Mouse (Mus musculus): ENCODE measurements around the gene Atp2b1. TPM values are rescaled to one million over a fixed set of nuclear protein-coding genes. Genes with fewer than 3 reads are reported as not detected.

Gene Atp2b1
- polyA plus RNA-seq, 1 experiment, result 9.3 TPM

- H3K36me3 ChIP-seq (ENCODE audit: control insufficient read depth, insufficient read depth, low read length), result no peaks in the 10 kb centered on the region
- WGBS, result 35% methylated on average over 2 of the region's 2 CpGs
- TF ChIP-seq CTCF (IDR thresholded peaks at IDR 0.05; ENCODE audit: extremely low read depth, insufficient read depth, insufficient read length, insufficient replicate concordance) (no peak), POLR2A (IDR thresholded peaks at IDR 0.05; ENCODE audit: low read depth, low read length) (no peak)
- DNase-seq (ENCODE audit: low read depth in 1 of 2, low spot score in 2 of 2), result no peak
- H3K27me3 ChIP-seq (ENCODE audit: control insufficient read depth, insufficient read depth, low read length), result no peaks in the 10 kb centered on the region
- peaks cover 25% of the 10 kb centered on the region for H3K4me1 ChIP-seq (ENCODE audit: control insufficient read depth, insufficient read depth, insufficient read length)
- no peak overlapping the region for H3K27ac ChIP-seq (ENCODE audit: insufficient read depth, low read length)
- no peak overlapping the region for H3K4me3 ChIP-seq (ENCODE audit: extremely low read depth, insufficient read depth, insufficient read length)
Observed at GRCm38 (mm10) chr10:98947206-98947605, 33.0 kb downstream of the Atp2b1 start.

- no peak for DNase-seq (ENCODE audit: low read depth in 1 of 2, low spot score in 2 of 2)
- Histone ChIP-seq H3K27ac (ENCODE audit: insufficient read depth, low read length) (no peak overlapping the region), H3K4me3 (ENCODE audit: extremely low read depth, insufficient read depth, insufficient read length) (no peak overlapping the region), H3K27me3 (ENCODE audit: control insufficient read depth, insufficient read depth, low read length) (no peaks in the 10 kb centered on the region), H3K4me1 (ENCODE audit: control insufficient read depth, insufficient read depth, insufficient read length) (peaks cover 25% of the 10 kb centered on the region), H3K36me3 (ENCODE audit: control insufficient read depth, insufficient read depth, low read length) (no peaks in the 10 kb centered on the region)
- WGBS, result 88% methylated on average over 5 of the region's 5 CpGs
- no peak for TF ChIP-seq POLR2A (IDR thresholded peaks at IDR 0.05; ENCODE audit: low read depth, low read length)
- no peak for TF ChIP-seq CTCF (IDR thresholded peaks at IDR 0.05; ENCODE audit: extremely low read depth, insufficient read depth, insufficient read length, insufficient replicate concordance)
Observed at GRCm38 (mm10) chr10:98948096-98948495, 33.9 kb downstream of the Atp2b1 start.

- H3K27ac ChIP-seq (ENCODE audit: insufficient read depth, low read length), result no peak overlapping the region
- DNase-seq (ENCODE audit: low read depth in 1 of 2, low spot score in 2 of 2), result no peak
- TF ChIP-seq POLR2A (IDR thresholded peaks at IDR 0.05; ENCODE audit: low read depth, low read length) (no peak), CTCF (IDR thresholded peaks at IDR 0.05; ENCODE audit: extremely low read depth, insufficient read depth, insufficient read length, insufficient replicate concordance) (no peak)
- no peak overlapping the region for H3K4me3 ChIP-seq (ENCODE audit: extremely low read depth, insufficient read depth, insufficient read length)
- peaks cover 29% of the 10 kb centered on the region for H3K4me1 ChIP-seq (ENCODE audit: control insufficient read depth, insufficient read depth, insufficient read length)
- H3K27me3 ChIP-seq (ENCODE audit: control insufficient read depth, insufficient read depth, low read length), result no peaks in the 10 kb centered on the region
- no peaks in the 10 kb centered on the region for H3K36me3 ChIP-seq (ENCODE audit: control insufficient read depth, insufficient read depth, low read length)
- 35% methylated on average over 1 of the region's 1 CpGs for WGBS
Observed at GRCm38 (mm10) chr10:98949750-98950149, 35.5 kb downstream of the Atp2b1 start.

- H3K27ac ChIP-seq (ENCODE audit: insufficient read depth, low read length), result no peak overlapping the region; the same call in 1 of the 2 replicates
- no peak for DNase-seq (ENCODE audit: low read depth in 1 of 2, low spot score in 2 of 2)
- WGBS, result 69% methylated on average over 17 of the region's 17 CpGs
- TF ChIP-seq POLR2A (IDR thresholded peaks at IDR 0.05; ENCODE audit: low read depth, low read length) (no peak), CTCF (IDR thresholded peaks at IDR 0.05; ENCODE audit: extremely low read depth, insufficient read depth, insufficient read length, insufficient replicate concordance) (no peak)
- no peak overlapping the region for H3K4me3 ChIP-seq (ENCODE audit: extremely low read depth, insufficient read depth, insufficient read length)
- H3K36me3 ChIP-seq (ENCODE audit: control insufficient read depth, insufficient read depth, low read length), result no peaks in the 10 kb centered on the region
- peaks cover 24% of the 10 kb centered on the region; the same call in 1 of the 2 replicates for H3K4me1 ChIP-seq (ENCODE audit: control insufficient read depth, insufficient read depth, insufficient read length)
- H3K27me3 ChIP-seq (ENCODE audit: control insufficient read depth, insufficient read depth, low read length), result no peaks in the 10 kb centered on the region
Observed at GRCm38 (mm10) chr10:98951286-98952270, 37.4 kb downstream of the Atp2b1 start.

- peak overlapping the region; percentile 61; the same call in 1 of the 2 replicates for H3K27ac ChIP-seq (ENCODE audit: insufficient read depth, low read length)
- H3K4me1 ChIP-seq (ENCODE audit: control insufficient read depth, insufficient read depth, insufficient read length), result peaks cover 22% of the 10 kb centered on the region; the same call in 1 of the 2 replicates
- no peak for TF ChIP-seq POLR2A (IDR thresholded peaks at IDR 0.05; ENCODE audit: low read depth, low read length)
- no peak for TF ChIP-seq CTCF (IDR thresholded peaks at IDR 0.05; ENCODE audit: extremely low read depth, insufficient read depth, insufficient read length, insufficient replicate concordance)
- no peaks in the 10 kb centered on the region for H3K36me3 ChIP-seq (ENCODE audit: control insufficient read depth, insufficient read depth, low read length)
- WGBS, result 46% methylated on average over 12 of the region's 12 CpGs
- no peaks in the 10 kb centered on the region for H3K27me3 ChIP-seq (ENCODE audit: control insufficient read depth, insufficient read depth, low read length)
- H3K4me3 ChIP-seq (ENCODE audit: extremely low read depth, insufficient read depth, insufficient read length), result no peak overlapping the region
- DNase-seq (ENCODE audit: low read depth in 1 of 2, low spot score in 2 of 2), result no peak
Observed at GRCm38 (mm10) chr10:98954230-98954993, 40.2 kb downstream of the Atp2b1 start.

- H3K4me1 ChIP-seq (ENCODE audit: control insufficient read depth, insufficient read depth, insufficient read length), result peaks cover 17% of the 10 kb centered on the region; the same call in 1 of the 2 replicates
- no peak for DNase-seq (ENCODE audit: low read depth in 1 of 2, low spot score in 2 of 2)
- WGBS, result 90% methylated on average over 3 of the region's 3 CpGs
- no peak overlapping the region for H3K4me3 ChIP-seq (ENCODE audit: extremely low read depth, insufficient read depth, insufficient read length)
- no peak overlapping the region for H3K27ac ChIP-seq (ENCODE audit: insufficient read depth, low read length)
- H3K36me3 ChIP-seq (ENCODE audit: control insufficient read depth, insufficient read depth, low read length), result no peaks in the 10 kb centered on the region
- TF ChIP-seq CTCF (IDR thresholded peaks at IDR 0.05; ENCODE audit: extremely low read depth, insufficient read depth, insufficient read length, insufficient replicate concordance), result no peak
- no peak for TF ChIP-seq POLR2A (IDR thresholded peaks at IDR 0.05; ENCODE audit: low read depth, low read length)
- no peaks in the 10 kb centered on the region for H3K27me3 ChIP-seq (ENCODE audit: control insufficient read depth, insufficient read depth, low read length)
Observed at GRCm38 (mm10) chr10:98956124-98956523, 41.9 kb downstream of the Atp2b1 start.

Measured in spleen, adult 2 months (tissue).